Mouse (Mus musculus): Measurements from ENCODE around the gene Chrm2. TPM values are rescaled to one million over a fixed set of nuclear protein-coding genes. Genes with fewer than 3 reads are reported as not detected.
A peak's percentile ranks its signal among the peaks of the same experiment; 100 is the strongest.

The Chrm2 gene
- polyA plus RNA-seq, 1 experiment from 2014 or later = 0.21 TPM

- no peak for TF ChIP-seq CTCF (IDR thresholded peaks at IDR 0.05; ENCODE audit: low read depth)
- TF ChIP-seq EP300 (IDR thresholded peaks at IDR 0.05; ENCODE audit: low read depth) = no peak
- Histone ChIP-seq H3K27ac (ENCODE audit: low read depth) (no peak overlapping the region), H3K9me3 (ENCODE audit: low read length) (no peaks in the 10 kb centered on the region), H3K9ac (replicated peaks) (no peak overlapping the region), H3K27me3 (ENCODE audit: insufficient read depth, low read length) (peaks cover 25% of the 10 kb centered on the region), H3K4me3 (ENCODE audit: low read depth, low read length) (peak overlapping the region; percentile 47), H3K36me3 (replicated peaks; ENCODE audit: insufficient read depth, low read length) (no peaks in the 10 kb centered on the region), H3K4me1 (ENCODE audit: insufficient read depth) (peaks cover 2% of the 10 kb centered on the region; the same call in 1 of the 2 replicates), H3K4me2 (ENCODE audit: low read depth, low read length) (peak overlapping the region; percentile 72)
- ATAC-seq (no peak), DNase-seq (no peak)
- WGBS (ENCODE audit: insufficient replicate concordance) = 30% methylated on average over 20 of the region's 20 CpGs
Observed at GRCm38 (mm10) chr6:36389260-36389965, 1.5 kb downstream of the Chrm2 start.

GRCm38 (mm10) chr6:36393705-36394104, 5.8 kb downstream of the Chrm2 start:
- whole genome bisulfite sequencing (ENCODE audit: insufficient replicate concordance) = 54% methylated on average over 4 of the region's 4 CpGs
- ATAC-seq (no peak), DNase-seq (no peak)
- TF ChIP-seq EP300 (IDR thresholded peaks at IDR 0.05; ENCODE audit: low read depth) (no peak), CTCF (IDR thresholded peaks at IDR 0.05; ENCODE audit: low read depth) (peak; percentile 56)
- no peak overlapping the region for H3K4me2 ChIP-seq (ENCODE audit: low read depth, low read length)
- H3K9ac ChIP-seq (replicated peaks) = no peak overlapping the region
- H3K27ac ChIP-seq (ENCODE audit: low read depth) = no peak overlapping the region
- no peaks in the 10 kb centered on the region for H3K4me1 ChIP-seq (ENCODE audit: insufficient read depth)
- H3K4me3 ChIP-seq (ENCODE audit: low read depth, low read length) = no peak overlapping the region
- H3K9me3 ChIP-seq (ENCODE audit: low read length) = no peaks in the 10 kb centered on the region
- no peaks in the 10 kb centered on the region for H3K36me3 ChIP-seq (replicated peaks; ENCODE audit: insufficient read depth, low read length)
- peaks cover 16% of the 10 kb centered on the region for H3K27me3 ChIP-seq (ENCODE audit: insufficient read depth, low read length)

GRCm38 (mm10) chr6:36405139-36405538, 17.3 kb downstream of the Chrm2 start:
- no peak for DNase-seq
- Histone ChIP-seq H3K27me3 (ENCODE audit: insufficient read depth, low read length) (no peaks in the 10 kb centered on the region), H3K4me2 (ENCODE audit: low read depth, low read length) (no peak overlapping the region), H3K27ac (ENCODE audit: low read depth) (no peak overlapping the region), H3K4me1 (ENCODE audit: insufficient read depth) (no peaks in the 10 kb centered on the region), H3K9ac (replicated peaks) (no peak overlapping the region), H3K4me3 (ENCODE audit: low read depth, low read length) (no peak overlapping the region), H3K9me3 (ENCODE audit: low read length) (no peaks in the 10 kb centered on the region), H3K36me3 (replicated peaks; ENCODE audit: insufficient read depth, low read length) (no peaks in the 10 kb centered on the region)
- 50% methylated on average over 5 of the region's 5 CpGs for WGBS (ENCODE audit: insufficient replicate concordance)
- peak; percentile 27; the same call in 1 of the 2 replicates for ATAC-seq
- TF ChIP-seq EP300 (IDR thresholded peaks at IDR 0.05; ENCODE audit: low read depth) = peak; percentile 80; the same call in 1 of the 2 replicates
- no peak for TF ChIP-seq CTCF (IDR thresholded peaks at IDR 0.05; ENCODE audit: low read depth)

GRCm38 (mm10) chr6:36409016-36409415, 21.1 kb downstream of the Chrm2 start:
- TF ChIP-seq CTCF (IDR thresholded peaks at IDR 0.05; ENCODE audit: low read depth) (no peak), EP300 (IDR thresholded peaks at IDR 0.05; ENCODE audit: low read depth) (no peak)
- no peak for ATAC-seq
- Histone ChIP-seq H3K27ac (ENCODE audit: low read depth) (no peak overlapping the region), H3K9me3 (ENCODE audit: low read length) (no peaks in the 10 kb centered on the region), H3K9ac (replicated peaks) (no peak overlapping the region), H3K4me1 (ENCODE audit: insufficient read depth) (no peaks in the 10 kb centered on the region), H3K36me3 (replicated peaks; ENCODE audit: insufficient read depth, low read length) (no peaks in the 10 kb centered on the region), H3K4me2 (ENCODE audit: low read depth, low read length) (no peak overlapping the region), H3K4me3 (ENCODE audit: low read depth, low read length) (no peak overlapping the region), H3K27me3 (ENCODE audit: insufficient read depth, low read length) (no peaks in the 10 kb centered on the region)
- DNase-seq = no peak

- Histone ChIP-seq H3K36me3 (replicated peaks; ENCODE audit: insufficient read depth, low read length) (no peaks in the 10 kb centered on the region), H3K27ac (ENCODE audit: low read depth) (no peak overlapping the region), H3K27me3 (ENCODE audit: insufficient read depth, low read length) (no peaks in the 10 kb centered on the region), H3K4me3 (ENCODE audit: low read depth, low read length) (no peak overlapping the region), H3K4me2 (ENCODE audit: low read depth, low read length) (no peak overlapping the region), H3K4me1 (ENCODE audit: insufficient read depth) (no peaks in the 10 kb centered on the region), H3K9me3 (ENCODE audit: low read length) (no peaks in the 10 kb centered on the region), H3K9ac (replicated peaks) (no peak overlapping the region)
- TF ChIP-seq CTCF (IDR thresholded peaks at IDR 0.05; ENCODE audit: low read depth) (no peak), EP300 (IDR thresholded peaks at IDR 0.05; ENCODE audit: low read depth) (no peak)
- 64% methylated on average over 2 of the region's 2 CpGs for WGBS (ENCODE audit: insufficient replicate concordance)
- no peak for ATAC-seq
- no peak for DNase-seq
Observed at GRCm38 (mm10) chr6:36410057-36410456, 22.2 kb downstream of the Chrm2 start.

- WGBS (ENCODE audit: insufficient replicate concordance) = 29% methylated on average over 2 of the region's 2 CpGs
Observed at GRCm38 (mm10) chr6:36419716-36420115, 31.8 kb downstream of the Chrm2 start.

More at GRCm38 (mm10) chr6:36419716-36420115, 31.8 kb downstream of the Chrm2 start:
- no peak overlapping the region for H3K4me3 ChIP-seq (ENCODE audit: low read depth, low read length)
- no peaks in the 10 kb centered on the region for H3K4me1 ChIP-seq (ENCODE audit: insufficient read depth)
- no peaks in the 10 kb centered on the region for H3K36me3 ChIP-seq (replicated peaks; ENCODE audit: insufficient read depth, low read length)
- DNase-seq (no peak), ATAC-seq (no peak)
- H3K9ac ChIP-seq (replicated peaks) = no peak overlapping the region
- no peak overlapping the region for H3K4me2 ChIP-seq (ENCODE audit: low read depth, low read length)
- no peak for TF ChIP-seq CTCF (IDR thresholded peaks at IDR 0.05; ENCODE audit: low read depth)
- no peaks in the 10 kb centered on the region for H3K27me3 ChIP-seq (ENCODE audit: insufficient read depth, low read length)
- no peak overlapping the region for H3K27ac ChIP-seq (ENCODE audit: low read depth)
- H3K9me3 ChIP-seq (ENCODE audit: low read length) = no peaks in the 10 kb centered on the region

All from liver, postnatal 0 days (tissue).